Mouse (Mus musculus) kidney, embryonic 15.5 days (tissue): ENCODE measurements at regions not wholly inside any gene's neighbourhood (a gene's known extent, or its start where the extent isn't known, plus 50 kb on each side); places are given as distances from the start of the nearest gene placed in this dataset.

Source experiments
- ATAC-seq: fragments of 200-750 bp; cut with Nextera tagmentation; replicated peaks from 2 replicates; pipeline ENCODE4 v1.8.0; 2017; ENCODE audit warnings: moderate TSS enrichment; ENCODE audit not compliant: low FRiP score
- H3K27ac ChIP-seq: fragments of 300-500 bp; sonication (generic); 2 replicates; pipeline ENCODE4 v1.5.1; 2015; ENCODE audit warnings: mild to moderate bottlenecking, inconsistent platforms
- H3K27me3 ChIP-seq: fragments of 300-500 bp; sonication (generic); 2 replicates; pipeline ENCODE4 v1.6.1; 2015; ENCODE audit warnings: inconsistent platforms
- H3K36me3 ChIP-seq: fragments of 300-500 bp; sonication (generic); 2 replicates; pipeline ENCODE4 v1.6.1; 2015; ENCODE audit warnings: inconsistent platforms
- H3K4me1 ChIP-seq: fragments of 300-500 bp; sonication (generic); 2 replicates; pipeline ENCODE4 v1.6.1; 2015; ENCODE audit warnings: inconsistent platforms
- H3K4me2 ChIP-seq: fragments of 300-500 bp; sonication (generic); 2 replicates; pipeline ENCODE4 v1.6.1; 2015; ENCODE audit warnings: moderate library complexity, mild to moderate bottlenecking, inconsistent platforms
- H3K4me3 ChIP-seq: fragments of 300-500 bp; sonication (generic); replicated peaks from 2 replicates; pipeline ENCODE4 v1.5.1; 2015; ENCODE audit warnings: mild to moderate bottlenecking, inconsistent platforms
- H3K9ac ChIP-seq: fragments of 300-500 bp; sonication (generic); 2 replicates; pipeline ENCODE4 v1.6.1; 2015; ENCODE audit warnings: mild to moderate bottlenecking, inconsistent platforms
- H3K9me3 ChIP-seq: fragments of 300-500 bp; sonication (generic); replicated peaks from 2 replicates; pipeline ENCODE4 v1.6.1; 2016; ENCODE audit warnings: inconsistent platforms
- WGBS: fragments of 180-500 bp; shearing (Covaris S2); methylation state at CpG from one replicate; pipeline ENCODE4 v1.1.7; 2015; ENCODE audit warnings: mixed read lengths; 5-methylcytosine and 5-hydroxymethylcytosine counted together

DNA sequence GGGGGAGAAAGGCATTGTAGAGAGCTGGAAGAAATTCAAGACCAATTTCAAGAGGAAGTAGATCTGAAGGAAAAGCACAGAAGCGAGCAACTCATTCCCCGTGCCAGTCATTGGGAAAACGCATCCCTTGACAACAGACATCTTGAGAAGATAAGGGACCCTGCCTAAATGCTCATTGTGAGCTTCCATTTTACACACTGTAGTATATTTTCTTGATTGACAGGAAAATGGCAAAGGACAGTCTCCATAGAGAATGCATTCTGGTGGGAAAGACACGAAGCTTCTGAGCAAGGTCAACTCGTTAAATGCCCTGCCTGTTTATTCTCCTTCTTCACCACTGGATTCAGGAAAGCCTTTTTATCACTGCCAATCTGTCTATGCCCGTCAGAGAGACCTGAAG is 424.1 kb upstream of the Vwc2 start:
- Histone ChIP-seq H3K9me3 (no peaks in the 10 kb centered on the region), H3K27ac (no peak overlapping the region), H3K27me3 (no peaks in the 10 kb centered on the region), H3K36me3 (no peaks in the 10 kb centered on the region), H3K9ac (no peak overlapping the region), H3K4me2 (no peak overlapping the region), H3K4me1 (no peaks in the 10 kb centered on the region), H3K4me3 (no peak overlapping the region)
- no peak for ATAC-seq
- WGBS, result 70% methylated on average over 6 of the region's 6 CpGs

DNA sequence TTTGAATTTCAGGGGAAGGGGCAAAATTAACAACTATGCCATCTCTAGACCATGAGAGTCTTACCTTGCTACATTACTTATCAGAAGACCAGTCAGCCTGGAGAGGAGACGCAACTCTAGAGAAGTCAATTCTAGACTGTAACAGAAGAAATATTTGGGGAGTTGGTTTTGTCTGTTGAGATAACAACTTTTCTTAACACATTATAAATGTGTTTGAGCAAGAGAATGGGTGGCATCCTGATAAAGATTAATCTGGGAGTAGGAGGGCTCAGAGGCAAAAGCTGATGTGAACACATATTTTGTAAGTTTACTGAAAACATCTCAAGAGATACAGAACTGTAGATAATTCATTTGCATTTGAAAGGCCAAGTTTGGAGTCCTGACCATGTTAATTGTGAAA is 389.0 kb upstream of the Vwc2 start:
- 93% methylated on average over 1 of the region's 1 CpGs for WGBS

DNA sequence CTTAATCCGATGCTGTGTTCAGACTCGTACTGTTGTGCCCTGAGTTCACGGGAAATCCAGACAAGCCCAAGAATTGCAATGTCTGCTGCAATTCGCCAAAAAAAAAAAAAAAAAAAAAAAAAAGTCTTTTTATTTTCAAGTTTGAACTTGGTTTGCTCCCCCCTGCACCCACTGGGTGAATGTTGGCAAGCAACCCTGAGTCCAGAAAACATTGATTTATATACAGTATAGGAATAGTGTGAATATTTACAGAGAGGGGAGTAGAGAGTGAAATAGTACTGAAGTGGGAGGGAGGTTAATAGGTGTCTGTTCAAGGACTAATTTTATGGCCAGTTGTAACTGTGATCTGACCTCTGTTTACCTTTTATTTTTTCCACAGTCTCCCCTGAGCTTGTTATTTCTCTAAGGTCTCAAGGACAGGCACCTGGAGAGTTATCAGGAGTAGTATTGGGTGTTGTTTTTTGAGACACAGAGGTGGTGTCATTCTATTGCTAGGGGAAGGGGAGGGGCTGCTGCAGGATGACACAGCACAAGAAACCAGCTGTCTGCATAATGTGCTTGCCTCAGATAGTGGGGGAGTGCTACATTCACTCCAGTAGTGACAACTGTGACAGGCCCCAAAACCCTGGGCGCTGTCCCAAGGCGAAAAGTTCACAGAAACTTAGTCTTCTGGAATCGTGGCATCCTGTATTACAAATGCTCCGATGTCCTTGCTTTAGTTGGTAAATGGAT is 385.0 kb upstream of the Vwc2 start:
- Histone ChIP-seq H3K4me2 (no peak overlapping the region), H3K9ac (no peak overlapping the region), H3K9me3 (no peaks in the 10 kb centered on the region), H3K27ac (no peak overlapping the region), H3K4me3 (no peak overlapping the region), H3K4me1 (no peaks in the 10 kb centered on the region), H3K27me3 (no peaks in the 10 kb centered on the region), H3K36me3 (no peaks in the 10 kb centered on the region)
- ATAC-seq, result peak; percentile 88
- WGBS, result 47% methylated on average over 8 of the region's 8 CpGs

More for the DNA sequence above, 389.0 kb upstream of the Vwc2 start:
- H3K27ac ChIP-seq, result no peak overlapping the region
- H3K4me1 ChIP-seq, result no peaks in the 10 kb centered on the region
- no peak for ATAC-seq
- no peaks in the 10 kb centered on the region for H3K36me3 ChIP-seq
- no peak overlapping the region for H3K4me2 ChIP-seq
- no peak overlapping the region for H3K4me3 ChIP-seq
- H3K9ac ChIP-seq, result no peak overlapping the region
- no peaks in the 10 kb centered on the region for H3K9me3 ChIP-seq
- no peaks in the 10 kb centered on the region for H3K27me3 ChIP-seq
